Mouse (Mus musculus) forebrain, embryonic 12.5 days (tissue): Measurements from ENCODE around the gene Plcb3. TPM values are rescaled to one million over a fixed set of nuclear protein-coding genes. Genes with fewer than 3 reads are reported as not detected.

Source experiments
- ATAC-seq: fragments of 200-750 bp; cut with Nextera tagmentation; 2 replicates; pipeline ENCODE4 v1.8.0; 2017; ENCODE audit warnings: moderate TSS enrichment; ENCODE audit not compliant: low FRiP score
- H3K27ac ChIP-seq: fragments of 300-500 bp; sonication (generic); 2 replicates; pipeline ENCODE4 v1.5.1; 2016; ENCODE audit warnings: mild to moderate bottlenecking
- H3K27me3 ChIP-seq: fragments of 300-500 bp; sonication (generic); 2 replicates; pipeline ENCODE4 v1.6.1; 2016; ENCODE audit warnings: mild to moderate bottlenecking
- H3K36me3 ChIP-seq: fragments of 300-500 bp; sonication (generic); replicated peaks from 2 replicates; pipeline ENCODE4 v1.6.1; 2016; ENCODE audit warnings: mild to moderate bottlenecking
- H3K4me1 ChIP-seq: fragments of 300-500 bp; sonication (generic); 2 replicates; pipeline ENCODE4 v1.6.1; 2016
- H3K4me2 ChIP-seq: fragments of 300-500 bp; sonication (generic); 2 replicates; pipeline ENCODE4 v1.6.1; 2016; ENCODE audit warnings: mild to moderate bottlenecking, moderate library complexity
- H3K4me3 ChIP-seq: fragments of 300-500 bp; sonication (generic); replicated peaks from 2 replicates; pipeline ENCODE4 v1.5.1; 2016; ENCODE audit warnings: mild to moderate bottlenecking
- H3K9ac ChIP-seq: fragments of 300-500 bp; sonication (generic); 2 replicates; pipeline ENCODE4 v1.6.1; 2016; ENCODE audit warnings: mild to moderate bottlenecking
- H3K9me3 ChIP-seq: fragments of 300-500 bp; sonication (generic); 2 replicates; pipeline ENCODE4 v1.6.1; 2016
- WGBS: fragments of 180-500 bp; shearing (Covaris S2); methylation state at CpG from one replicate; pipeline ENCODE4 v1.1.7; 2016; 5-methylcytosine and 5-hydroxymethylcytosine counted together
- microRNA-seq: library from miRNA; unstranded; fragments of <30 nt; microRNA quantifications from one replicate; pipeline ENCODE4, GENCODE M21; 2017
- polyA plus RNA-seq: library from polyadenylated mRNA; unstranded; fragments of >200 nt; fragmentation: Nextera tagmentation; extraction: Ambion mirVana; gene quantifications from 2 replicates; pipeline ENCODE4 v1.2.1, GENCODE M21; 2016

Gene Plcb3
- polyA plus RNA-seq, 1 experiment from 2014 or later, result 22.4 TPM

DNA sequence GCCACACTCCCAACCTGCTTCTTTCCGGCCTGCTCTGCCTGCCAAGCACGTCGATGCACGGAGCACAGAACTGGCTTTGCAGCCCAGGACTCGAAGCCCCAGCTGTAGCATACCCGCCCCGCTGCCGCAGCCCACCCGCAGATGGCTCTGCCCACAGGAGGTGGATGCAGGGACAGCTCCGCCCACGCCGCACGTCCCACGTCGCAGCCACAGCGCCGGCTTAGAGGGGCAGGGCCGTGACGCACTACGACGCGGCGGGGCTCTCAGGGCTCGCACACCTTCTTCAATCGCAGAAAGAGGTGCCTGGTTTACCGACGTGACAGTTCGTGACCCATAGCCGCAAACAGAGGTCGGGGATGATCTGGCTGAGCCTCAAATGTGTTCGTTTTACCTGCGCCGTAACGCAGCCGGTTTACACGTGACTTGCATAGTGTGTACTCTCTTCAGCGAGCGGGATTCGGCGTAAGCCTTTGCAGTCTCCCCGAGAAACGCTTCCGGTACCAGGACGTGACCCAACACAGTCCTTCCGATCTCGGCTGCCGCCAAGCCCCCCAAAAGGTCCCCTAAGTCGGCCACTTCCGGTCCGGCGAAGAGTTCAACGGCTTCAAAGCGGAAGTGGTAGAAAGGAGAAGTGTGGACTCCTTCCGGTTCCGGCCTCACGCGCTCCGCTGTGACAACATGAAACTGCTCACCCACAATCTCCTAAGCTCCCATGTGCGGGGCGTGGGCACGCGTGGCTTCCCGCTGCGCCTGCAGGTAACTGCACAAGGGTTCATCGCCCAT lies 66.6 kb downstream of the Plcb3 start, which contains the start of the genes Trmt112 and Prdx5:
TSS of gene Trmt112 (plus strand) at position 192 of the 783 bp plus-strand sequence.
TSS of gene Prdx5 (minus strand) at position 600 of the 783 bp plus-strand sequence.
- H3K9me3 ChIP-seq, result no peaks in the 10 kb centered on the region
- peaks cover 29% of the 10 kb centered on the region for H3K4me1 ChIP-seq
- no peaks in the 10 kb centered on the region for H3K27me3 ChIP-seq
- H3K4me2 ChIP-seq, result peak within 1 kb of the TSS; percentile 72
- ATAC-seq, result peak; percentile 92
- H3K9ac ChIP-seq, result peak within 1 kb of the TSS; percentile 72
- H3K27ac ChIP-seq, result peak within 1 kb of the TSS; percentile 98
- H3K4me3 ChIP-seq, result peak within 1 kb of the TSS; percentile 65
- WGBS, result under 1% methylated on average over 65 of the region's 65 CpGs
- peaks cover 60% of the 10 kb centered on the region for H3K36me3 ChIP-seq

DNA sequence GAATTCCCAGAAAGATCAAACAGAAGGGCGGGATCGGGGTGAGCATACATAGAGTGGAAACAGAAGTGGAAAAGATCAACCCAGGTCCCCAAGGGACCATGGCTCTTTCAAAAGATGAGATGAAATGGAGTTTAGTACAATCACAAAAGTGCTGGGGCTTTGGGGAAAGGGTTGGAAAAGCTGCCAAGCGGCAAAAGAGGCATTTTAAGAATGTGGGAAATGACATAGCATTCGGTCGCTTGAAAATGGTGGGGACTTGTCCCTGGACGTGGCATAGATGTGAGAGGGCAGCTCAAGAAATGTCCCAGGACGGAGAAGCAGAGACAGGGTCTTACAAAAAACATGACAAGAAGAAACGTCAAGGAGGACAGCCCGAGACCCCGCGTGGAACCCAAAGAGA lies 67.2 kb downstream of the Plcb3 start:
- no peak for ATAC-seq
- peak overlapping the region; percentile 72 for H3K9ac ChIP-seq
- H3K4me3 ChIP-seq, result peak overlapping the region; percentile 65
- H3K9me3 ChIP-seq, result no peaks in the 10 kb centered on the region
- peak overlapping the region; percentile 72 for H3K4me2 ChIP-seq
- peaks cover 29% of the 10 kb centered on the region for H3K4me1 ChIP-seq
- H3K27ac ChIP-seq, result peak overlapping the region; percentile 98
- WGBS, result 12% methylated on average over 11 of the region's 11 CpGs
- peaks cover 63% of the 10 kb centered on the region for H3K36me3 ChIP-seq
- no peaks in the 10 kb centered on the region for H3K27me3 ChIP-seq

DNA sequence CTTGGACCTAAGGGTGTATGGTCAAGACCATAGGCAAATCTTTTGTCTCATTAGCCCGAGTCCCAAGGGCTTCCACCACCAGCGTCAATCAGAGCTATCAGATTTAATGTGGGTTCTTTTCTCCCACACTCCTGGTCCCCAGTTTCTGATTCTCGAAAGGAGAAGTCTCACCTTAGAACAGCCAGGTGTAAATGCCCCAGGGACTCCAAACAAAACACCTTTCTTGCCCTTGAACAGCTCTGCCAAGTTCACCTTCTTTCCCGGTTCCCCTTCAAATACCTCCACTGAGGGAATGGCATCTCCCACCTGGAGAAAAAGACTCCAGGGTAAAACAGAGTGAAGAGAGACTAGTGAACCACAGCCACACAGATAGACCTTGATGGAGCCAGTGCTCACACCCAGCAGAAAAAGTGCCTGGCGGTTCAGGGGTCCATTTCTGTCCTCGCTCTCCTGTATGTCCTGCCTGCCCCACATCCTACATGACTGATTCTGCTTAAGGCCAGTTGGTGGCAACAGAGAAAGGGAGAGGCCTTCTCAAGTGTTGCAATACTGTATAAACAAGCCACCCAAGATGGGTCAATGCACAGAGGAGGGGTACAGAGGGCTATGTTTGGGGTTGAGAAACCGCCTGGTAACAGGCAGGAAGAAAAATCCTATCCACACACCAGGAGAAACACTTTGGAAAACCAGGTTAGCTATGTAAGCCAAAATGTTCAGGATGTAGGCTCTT lies 68.3 kb downstream of the Plcb3 start:
- WGBS, result 92% methylated on average over 7 of the region's 7 CpGs
- peak overlapping the region; percentile 72 for H3K4me2 ChIP-seq
- peak overlapping the region; percentile 65 for H3K4me3 ChIP-seq
- H3K36me3 ChIP-seq, result peaks cover 55% of the 10 kb centered on the region
- H3K9me3 ChIP-seq, result no peaks in the 10 kb centered on the region
- peak overlapping the region; percentile 72 for H3K9ac ChIP-seq
- no peaks in the 10 kb centered on the region for H3K27me3 ChIP-seq
- no peak overlapping the region for H3K27ac ChIP-seq
- ATAC-seq, result no peak
- H3K4me1 ChIP-seq, result peaks cover 29% of the 10 kb centered on the region

GRCm38 (mm10) chr19:6907094-6907493 lies 69.2 kb downstream of the Plcb3 start:
- 91% methylated on average over 8 of the region's 8 CpGs for WGBS

DNA sequence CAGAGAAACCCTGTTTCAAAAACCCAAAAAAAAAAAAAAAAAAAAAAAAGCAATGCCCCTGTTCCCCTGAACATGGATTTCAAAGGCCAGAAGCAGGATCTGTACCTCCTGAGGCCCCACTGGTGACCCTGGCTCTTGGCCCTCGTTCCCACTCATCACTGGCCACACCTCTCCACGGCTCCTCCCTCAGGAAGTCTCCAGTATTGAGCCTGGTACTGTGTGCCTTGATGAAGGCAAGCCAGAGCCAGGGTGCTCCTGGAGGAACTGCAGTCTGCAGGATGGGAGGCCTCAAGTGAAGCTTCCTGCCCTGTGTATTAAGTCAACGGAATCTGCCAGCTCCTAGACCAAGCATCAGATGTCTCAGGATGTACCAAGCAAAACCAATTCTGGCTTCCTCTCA lies 70.1 kb downstream of the Plcb3 start:
- H3K9me3 ChIP-seq, result no peaks in the 10 kb centered on the region
- no peak for ATAC-seq
- no peak overlapping the region for H3K27ac ChIP-seq
- no peak overlapping the region for H3K9ac ChIP-seq
- no peak overlapping the region for H3K4me2 ChIP-seq
- H3K4me3 ChIP-seq, result no peak overlapping the region
- WGBS, result 90% methylated on average over 3 of the region's 3 CpGs
- H3K27me3 ChIP-seq, result no peaks in the 10 kb centered on the region
- peaks cover 22% of the 10 kb centered on the region for H3K4me1 ChIP-seq
- peaks cover 37% of the 10 kb centered on the region for H3K36me3 ChIP-seq

More at GRCm38 (mm10) chr19:6907094-6907493, 69.2 kb downstream of the Plcb3 start:
- H3K9me3 ChIP-seq, result no peaks in the 10 kb centered on the region
- no peak overlapping the region for H3K27ac ChIP-seq
- no peaks in the 10 kb centered on the region for H3K27me3 ChIP-seq
- peaks cover 46% of the 10 kb centered on the region for H3K36me3 ChIP-seq
- ATAC-seq, result no peak
- H3K4me1 ChIP-seq, result peaks cover 29% of the 10 kb centered on the region
- H3K4me3 ChIP-seq, result no peak overlapping the region
- no peak overlapping the region for H3K4me2 ChIP-seq
- H3K9ac ChIP-seq, result no peak overlapping the region

GRCm38 (mm10) chr19:6905498-6906159 lies 70.6 kb downstream of the Plcb3 start:
- Histone ChIP-seq H3K27me3 (no peaks in the 10 kb centered on the region), H3K4me1 (peaks cover 18% of the 10 kb centered on the region), H3K9me3 (no peaks in the 10 kb centered on the region), H3K36me3 (peaks cover 34% of the 10 kb centered on the region), H3K4me3 (no peak overlapping the region), H3K4me2 (no peak overlapping the region), H3K9ac (no peak overlapping the region), H3K27ac (no peak overlapping the region)
- ATAC-seq, result no peak
- 92% methylated on average over 11 of the region's 11 CpGs for WGBS

- Histone ChIP-seq H3K27me3 (no peaks in the 10 kb centered on the region), H3K36me3 (peaks cover 34% of the 10 kb centered on the region), H3K27ac (no peak overlapping the region), H3K4me2 (no peak overlapping the region), H3K9me3 (no peaks in the 10 kb centered on the region), H3K4me1 (peaks cover 18% of the 10 kb centered on the region), H3K4me3 (no peak overlapping the region), H3K9ac (no peak overlapping the region)
- 83% methylated on average over 2 of the region's 2 CpGs for WGBS
- ATAC-seq, result no peak
Measured at GRCm38 (mm10) chr19:6904846-6905245, 71.4 kb downstream of the Plcb3 start.

DNA sequence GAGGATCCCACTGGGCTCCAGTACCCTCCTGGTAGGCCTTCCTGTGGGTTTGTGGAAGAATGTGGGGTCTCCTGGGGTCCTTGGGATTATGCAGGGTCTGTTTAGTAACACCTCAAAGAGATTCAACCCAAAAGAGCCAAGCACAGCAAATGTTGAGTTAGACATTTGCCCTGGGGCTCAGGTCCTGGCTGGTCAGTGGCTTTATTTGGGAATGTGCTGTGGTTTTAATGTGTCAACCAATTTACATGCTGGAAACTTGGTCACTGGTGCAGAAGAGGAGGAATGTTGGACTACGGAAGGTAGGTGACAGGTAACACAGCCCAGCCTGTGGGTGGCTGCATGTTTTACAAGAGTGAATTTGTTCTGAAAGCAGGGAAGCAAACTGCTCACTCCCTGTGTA lies 73.2 kb downstream of the Plcb3 start:
- H3K9ac ChIP-seq, result no peak overlapping the region
- no peak for ATAC-seq
- WGBS, result 100% methylated on average over 1 of the region's 1 CpGs
- peaks cover 3% of the 10 kb centered on the region; the same call in 1 of the 2 replicates for H3K27me3 ChIP-seq
- H3K4me3 ChIP-seq, result no peak overlapping the region
- H3K9me3 ChIP-seq, result no peaks in the 10 kb centered on the region
- H3K4me1 ChIP-seq, result peaks cover 7% of the 10 kb centered on the region
- H3K36me3 ChIP-seq, result peaks cover 34% of the 10 kb centered on the region
- no peak overlapping the region for H3K27ac ChIP-seq
- no peak overlapping the region for H3K4me2 ChIP-seq

Small RNA genes lying within 50 kb of the gene (microRNA-seq; reads per million reads assigned to microRNA genes)
- 1.9 reads per million for gene Mir6990

Other genes starting within 250 kb of the Plcb3 start
- gene Rps6ka4, start 135.8 kb downstream of the Plcb3 start, polyA plus RNA-seq, result 6.2 and 8.2 TPM in 2 replicates
- 0.43 and 1.1 TPM in 2 replicates for gene Ccdc88b, start 118.3 kb downstream of the Plcb3 start, polyA plus RNA-seq
- 137 and 138 TPM in 2 replicates for gene Trmt112, start 66.8 kb downstream of the Plcb3 start, polyA plus RNA-seq
- gene Prdx5, start 66.4 kb downstream of the Plcb3 start, polyA plus RNA-seq, result 148 and 160 TPM in 2 replicates
- 11.4 and 13.0 TPM in 2 replicates for gene Esrra, start 54.7 kb downstream of the Plcb3 start, polyA plus RNA-seq
- gene Catsperz, start 51.1 kb downstream of the Plcb3 start, polyA plus RNA-seq, result 0.27 TPM in 1 of 2 replicates, not detected in the other
- 0.21 TPM in 1 of 2 replicates, not detected in the other for gene Kcnk4, start 42.0 kb downstream of the Plcb3 start, polyA plus RNA-seq
- 62.4 and 65.3 TPM in 2 replicates for gene Bad, start 34.6 kb downstream of the Plcb3 start, polyA plus RNA-seq
- gene Gpr137, start 34.0 kb downstream of the Plcb3 start, polyA plus RNA-seq, result 30.9 and 33.1 TPM in 2 replicates
- 237 and 333 TPM in 2 replicates for gene Ppp1r14b, start 1.5 kb downstream of the Plcb3 start, polyA plus RNA-seq
- 76.9 and 79.8 TPM in 2 replicates for gene Fkbp2, start 4.0 kb upstream of the Plcb3 start, polyA plus RNA-seq
- 40.0 and 42.1 TPM in 2 replicates for gene Vegfb, start 11.2 kb upstream of the Plcb3 start, polyA plus RNA-seq
- gene Dnajc4, start 16.1 kb upstream of the Plcb3 start, polyA plus RNA-seq, result 15.0 and 18.8 TPM in 2 replicates
- gene Nudt22, start 19.6 kb upstream of the Plcb3 start, polyA plus RNA-seq, result 13.6 and 16.2 TPM in 2 replicates
- gene Trpt1, start 19.7 kb upstream of the Plcb3 start, polyA plus RNA-seq, result 11.9 and 13.8 TPM in 2 replicates
- 4.7 and 5.1 TPM in 2 replicates for gene Fermt3, start 43.0 kb upstream of the Plcb3 start, polyA plus RNA-seq
- gene Stip1, start 63.5 kb upstream of the Plcb3 start, polyA plus RNA-seq, result 324 and 357 TPM in 2 replicates
- 4.4 and 5.3 TPM in 2 replicates for gene Macrod1, start 80.3 kb upstream of the Plcb3 start, polyA plus RNA-seq
- 7.3 and 8.0 TPM in 2 replicates for gene Flrt1, start 129.3 kb upstream of the Plcb3 start, polyA plus RNA-seq
- 220 and 238 TPM in 2 replicates for gene Otub1, start 229.8 kb upstream of the Plcb3 start, polyA plus RNA-seq
- gene Cox8a, start 241.1 kb upstream of the Plcb3 start, polyA plus RNA-seq, result 781 and 789 TPM in 2 replicates